Mouse (Mus musculus) adipocyte (in vitro differentiated cells): Measurements from ENCODE around the gene Cers5.

ENCODE experiments used
- DNase-seq: peaks from one replicate; pipeline ENCODE4 v3.0.0-alpha.2; 2016; ENCODE audit warnings: low spot score

The Cers5 gene

GRCm38 (mm10) chr15:99787625-99788120, 15.0 kb upstream of the Cers5 start:
- no peak for DNase-seq

- no peak for DNase-seq
Observed at GRCm38 (mm10) chr15:99778677-99779335, 6.1 kb upstream of the Cers5 start.

- peak; percentile 58 for DNase-seq
Observed at GRCm38 (mm10) chr15:99778148-99778547, 5.5 kb upstream of the Cers5 start.

DNA sequence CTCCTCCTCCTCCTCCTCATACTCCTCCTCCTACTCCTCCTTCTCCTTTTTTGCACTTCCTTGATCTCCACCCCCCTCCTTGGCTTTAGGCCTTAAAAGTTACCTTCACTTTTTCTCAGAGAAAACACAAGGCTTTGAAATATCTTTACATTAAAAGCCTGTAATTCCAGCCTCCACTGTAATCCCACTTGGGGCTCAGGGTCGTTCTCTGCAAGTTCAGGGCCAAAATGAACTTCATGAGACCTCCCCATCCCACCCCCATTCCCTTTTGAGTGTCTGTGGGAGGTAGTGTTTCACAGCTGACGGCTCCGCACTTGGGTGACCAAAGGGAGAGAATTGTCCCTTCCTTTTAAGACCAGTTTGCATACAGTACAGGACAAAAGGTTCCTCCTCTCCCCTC, 240 bp upstream of the Cers5 start:
- DNase-seq, result no peak

GRCm38 (mm10) chr15:99772277-99772880, 306 bp downstream of the Cers5 start:
- DNase-seq, result peak; percentile 83

DNA sequence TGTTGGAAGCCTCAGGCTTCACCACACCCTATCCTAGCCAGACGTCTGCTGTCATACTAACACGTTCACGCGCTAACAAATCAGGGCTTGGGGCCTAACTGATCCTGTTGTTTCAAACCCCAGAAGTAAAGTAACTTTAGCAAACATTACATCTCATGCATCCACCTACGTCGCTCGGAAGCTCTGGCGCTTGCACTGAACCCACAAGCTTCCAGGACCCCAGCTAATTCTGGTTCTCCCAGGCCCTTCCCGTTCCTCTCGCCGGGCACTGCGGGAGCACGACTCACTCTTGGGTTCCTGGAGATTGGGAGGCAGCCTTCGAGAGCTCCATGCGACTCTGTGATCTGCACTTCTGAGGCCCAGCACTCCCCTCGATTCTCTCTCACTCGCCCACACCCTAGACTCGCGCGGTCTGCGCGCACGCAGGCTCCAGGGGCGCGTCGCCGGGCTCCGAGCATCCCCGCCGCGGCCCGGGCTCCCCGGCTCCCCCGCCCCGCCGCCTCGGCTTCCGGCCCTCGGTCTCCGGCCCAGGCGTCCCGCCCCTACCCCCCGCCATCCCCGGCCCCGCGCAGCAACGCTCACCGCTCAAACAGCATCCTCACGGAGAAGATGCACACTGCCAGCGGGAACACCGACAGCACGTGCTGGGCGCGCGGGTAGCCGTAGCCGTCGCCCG, 946 bp downstream of the Cers5 start:
- peak; percentile 66 for DNase-seq

GRCm38 (mm10) chr15:99771004-99771500, 1.6 kb downstream of the Cers5 start:
- no peak for DNase-seq

GRCm38 (mm10) chr15:99768761-99769160, 3.9 kb downstream of the Cers5 start:
- no peak for DNase-seq

GRCm38 (mm10) chr15:99767467-99767866, 5.2 kb downstream of the Cers5 start:
- DNase-seq, result no peak

DNA sequence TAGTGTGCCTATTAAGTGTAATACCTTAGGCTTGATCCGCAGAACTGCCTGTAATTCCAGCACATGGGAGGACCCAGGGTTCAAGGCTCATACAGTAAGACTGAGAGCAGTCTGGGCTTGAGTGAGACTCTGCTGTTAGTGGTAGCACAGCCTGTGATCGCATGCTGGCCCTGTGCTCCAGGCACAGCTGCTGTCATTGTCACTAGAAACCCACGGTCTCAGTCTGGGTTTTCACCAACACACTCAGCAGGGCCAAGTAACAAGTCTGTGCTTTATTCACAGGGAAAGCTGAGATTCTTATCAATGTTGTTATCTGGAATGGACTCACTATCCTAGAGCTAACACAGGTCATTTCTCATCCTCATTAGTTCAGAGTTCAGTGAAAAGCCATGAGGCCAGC, 18.5 kb downstream of the Cers5 start:
- DNase-seq, result no peak

DNA sequence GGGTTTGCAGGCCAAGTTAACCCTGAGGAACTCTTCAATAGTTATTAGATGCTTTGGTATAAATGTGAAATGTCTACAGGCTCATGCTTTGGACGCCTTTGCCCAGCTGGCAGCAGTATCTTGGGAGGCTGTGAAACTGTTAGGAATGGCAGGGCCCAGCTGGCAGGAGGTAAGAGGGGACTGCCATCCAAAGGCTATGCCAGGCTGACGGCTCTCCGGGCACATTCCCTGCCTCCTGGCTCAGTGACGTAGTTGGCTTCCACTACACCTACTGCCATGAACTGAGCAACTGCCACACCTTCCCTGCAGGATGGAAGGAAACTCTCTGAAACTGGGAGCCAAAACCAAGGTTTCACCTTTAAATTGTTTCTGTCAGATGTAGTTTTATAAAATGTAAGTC, 32.5 kb downstream of the Cers5 start:
- no peak for DNase-seq

DNA sequence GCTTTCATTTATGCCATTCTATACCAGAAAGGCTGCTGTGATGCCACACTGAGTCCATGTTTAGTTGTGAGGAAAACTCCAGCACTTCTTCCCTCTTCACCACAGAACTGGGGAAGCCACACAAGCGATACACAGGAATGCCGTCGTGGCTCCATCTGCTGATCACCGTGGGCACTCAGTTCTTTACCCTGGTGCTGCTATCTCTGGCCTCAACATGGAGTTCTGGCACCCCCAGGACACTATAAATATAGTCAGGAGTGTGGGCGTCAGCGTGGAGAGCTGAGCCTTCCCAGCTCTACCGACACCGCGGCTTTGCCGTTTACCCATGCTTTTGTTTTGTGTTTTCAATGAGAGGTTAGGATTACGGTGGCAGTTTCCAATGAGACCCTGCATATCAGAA, 36.0 kb downstream of the Cers5 start:
- no peak for DNase-seq

DNA sequence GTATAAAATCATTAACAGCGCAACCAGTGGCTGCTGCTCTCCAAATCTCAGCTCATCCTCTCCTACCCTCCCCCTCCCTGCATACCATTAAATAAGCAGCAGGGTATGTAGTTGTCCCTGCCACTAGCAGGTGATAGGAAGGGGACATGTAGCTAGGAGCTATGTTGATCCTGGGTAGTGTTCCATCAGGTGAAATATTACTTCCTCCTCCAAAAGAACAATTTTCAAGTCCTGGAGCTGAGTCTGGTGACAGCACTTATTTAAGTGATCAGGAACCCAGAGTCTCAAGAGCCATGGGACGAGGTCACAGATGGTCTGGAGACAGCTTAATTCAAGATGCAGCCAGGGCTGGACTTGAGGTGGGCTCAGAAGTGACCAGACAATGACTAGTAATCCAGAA, 37.1 kb downstream of the Cers5 start:
- DNase-seq, result no peak

- peak; percentile 69 for DNase-seq
Observed at GRCm38 (mm10) chr15:99733186-99733585, 39.5 kb downstream of the Cers5 start.

DNA sequence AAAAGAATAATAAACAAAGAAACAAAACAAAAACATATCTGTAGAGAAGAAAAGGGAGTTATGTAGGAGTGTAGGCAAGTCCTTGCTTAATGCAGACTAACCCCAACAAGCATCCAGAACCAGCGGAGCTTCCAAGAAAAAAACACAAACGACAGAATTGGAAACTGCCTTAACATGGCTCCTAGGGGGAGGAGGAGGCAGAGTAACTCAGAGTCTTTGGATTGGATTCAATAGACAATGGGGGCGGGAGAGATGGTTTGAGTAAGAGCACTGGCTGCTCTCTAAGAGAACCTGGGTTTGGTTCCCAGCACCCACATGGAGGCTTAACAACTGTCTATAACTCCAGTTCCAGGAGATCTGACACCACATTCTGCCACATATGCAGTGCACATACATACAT, 41.0 kb downstream of the Cers5 start:
- no peak for DNase-seq

- no peak for DNase-seq
Observed at GRCm38 (mm10) chr15:99731167-99731566, 41.5 kb downstream of the Cers5 start.

DNA sequence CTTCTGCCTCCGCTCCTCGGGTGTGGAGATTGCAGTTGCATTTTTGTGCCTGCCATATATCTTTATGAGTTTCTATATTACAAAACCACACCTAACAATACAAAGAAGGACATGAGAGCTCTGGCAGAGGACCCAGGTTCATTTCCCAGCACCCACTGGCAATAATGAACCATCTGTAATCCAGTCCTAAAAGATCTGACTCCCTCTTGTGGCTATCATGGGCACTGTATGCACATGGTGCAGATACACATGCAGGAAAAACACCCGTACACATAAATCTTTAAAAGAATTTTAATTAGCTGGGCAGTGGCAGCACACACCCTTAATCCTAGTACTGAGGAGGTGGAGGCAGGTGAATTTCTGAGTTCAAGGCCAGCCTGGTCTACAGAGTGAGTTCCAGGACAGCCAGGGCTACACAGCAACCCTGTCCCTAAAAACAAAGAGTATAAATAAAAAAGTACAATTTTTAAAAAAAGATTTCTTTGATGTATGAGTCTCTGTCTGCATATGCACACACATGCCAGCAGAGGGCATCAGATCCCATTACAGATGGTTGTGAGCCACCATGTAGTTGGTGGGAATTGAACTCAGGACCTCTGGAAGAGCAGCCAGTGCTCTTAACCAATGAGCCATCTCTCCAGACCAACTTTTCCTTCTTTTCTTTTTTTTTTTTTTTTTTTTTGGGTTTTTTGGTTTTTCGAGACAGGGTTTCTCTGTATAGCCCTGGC, 43.5 kb downstream of the Cers5 start:
- DNase-seq, result no peak

DNA sequence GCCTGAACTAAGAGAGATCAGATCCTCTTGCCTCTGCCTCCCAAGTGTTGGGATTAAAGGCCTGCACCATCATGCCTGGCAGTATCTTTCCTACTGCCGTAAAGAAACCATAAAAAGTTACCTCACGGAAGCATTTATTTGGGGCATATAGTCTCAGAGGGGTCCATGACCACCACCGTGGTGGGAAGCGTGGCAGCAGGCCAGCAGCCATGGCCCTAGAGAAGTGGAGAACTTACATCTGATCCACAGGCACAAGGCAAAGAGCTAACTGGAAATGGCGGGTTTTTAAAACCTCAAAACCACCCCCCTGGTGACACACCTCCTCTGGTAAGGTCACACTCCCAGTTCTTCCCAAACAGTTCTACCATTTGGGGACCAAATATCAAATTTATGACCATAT, 44.5 kb downstream of the Cers5 start:
- DNase-seq, result peak; percentile 4

DNA sequence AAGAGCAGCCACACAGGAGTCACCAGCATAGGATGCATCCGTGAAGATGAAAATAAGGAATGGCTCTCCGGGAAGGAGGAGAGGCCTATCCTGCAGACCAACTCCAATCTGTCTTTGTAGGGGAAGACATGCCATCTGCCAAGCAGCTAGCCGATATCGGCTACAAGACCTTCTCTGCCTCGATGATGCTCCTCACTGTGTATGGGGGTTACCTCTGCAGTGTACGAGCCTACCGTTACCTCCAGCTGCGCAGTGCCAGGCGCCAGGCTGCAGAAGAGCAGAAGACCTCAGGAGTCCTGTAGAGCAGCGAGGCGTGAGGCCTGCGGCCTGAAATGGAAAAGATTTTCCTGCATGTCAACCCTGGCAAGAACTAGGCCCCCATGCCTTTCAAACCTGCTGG, 45.2 kb downstream of the Cers5 start:
- DNase-seq, result no peak

- DNase-seq, result peak; percentile 14
Observed at GRCm38 (mm10) chr15:99727039-99727438, 45.6 kb downstream of the Cers5 start.

DNA sequence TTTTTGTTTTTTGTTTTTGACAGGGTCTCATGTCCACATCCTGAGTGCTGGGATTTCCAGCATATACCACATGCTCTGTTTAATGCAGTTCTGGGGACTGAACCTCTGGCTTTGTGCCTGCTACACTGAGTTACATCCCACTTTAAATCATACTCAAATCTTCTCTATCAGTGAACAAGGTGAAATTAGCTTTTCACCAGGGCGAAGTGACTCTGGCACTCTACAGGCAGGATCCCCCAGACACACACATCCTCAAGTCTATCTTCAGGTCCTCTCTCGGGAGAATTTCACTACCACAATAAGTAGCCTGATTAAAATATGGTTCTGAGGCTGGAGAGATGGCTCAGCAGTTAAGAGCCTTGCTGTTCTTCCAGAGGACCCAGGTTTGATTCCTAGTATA, 46.1 kb downstream of the Cers5 start:
- peak; percentile 16 for DNase-seq

GRCm38 (mm10) chr15:99725341-99726155, 47.1 kb downstream of the Cers5 start, which contains the start of gene Cox14:
Cox14 (plus strand) TSS chr15:99725618.
- DNase-seq, result peak; percentile 100
